Mouse (Mus musculus) lung, postnatal 14 days (tissue): ENCODE results near the gene Nrk.

Experiments
- DNase-seq: peaks from one replicate; pipeline ENCODE4 v3.0.0; 2021

Gene Nrk

GRCm38 (mm10) chrX:138914041-138914776, at the start of gene Nrk:
Nrk (plus strand) TSS chrX:138914430.
- peak; percentile 4 for DNase-seq

GRCm38 (mm10) chrX:138913366-138913765, 864 bp upstream of the Nrk start:
- DNase-seq = no peak

- no peak for DNase-seq
Observed at GRCm38 (mm10) chrX:138914777-138915114, 516 bp downstream of the Nrk start.

- no peak for DNase-seq
Observed at GRCm38 (mm10) chrX:138919030-138919429, 4.8 kb downstream of the Nrk start.

GRCm38 (mm10) chrX:138943905-138944304, 29.7 kb downstream of the Nrk start:
- DNase-seq = no peak

GRCm38 (mm10) chrX:138960713-138961112, 46.5 kb downstream of the Nrk start:
- DNase-seq = peak; percentile 2

GRCm38 (mm10) chrX:138978501-138978900, 64.3 kb downstream of the Nrk start:
- DNase-seq = no peak

- DNase-seq = no peak
Observed at GRCm38 (mm10) chrX:138979249-138979648, 65.0 kb downstream of the Nrk start.

- no peak for DNase-seq
Observed at GRCm38 (mm10) chrX:139014524-139014923, 100.3 kb downstream of the Nrk start.

- DNase-seq = no peak
Observed at GRCm38 (mm10) chrX:139016540-139016939, 102.3 kb downstream of the Nrk start.

- no peak for DNase-seq
Observed at GRCm38 (mm10) chrX:139026532-139027097, 112.4 kb downstream of the Nrk start.

GRCm38 (mm10) chrX:139027296-139027695, 113.1 kb downstream of the Nrk start:
- DNase-seq = peak; percentile 6

GRCm38 (mm10) chrX:139027909-139028308, 113.7 kb downstream of the Nrk start:
- no peak for DNase-seq

- DNase-seq = no peak
Observed at GRCm38 (mm10) chrX:139037666-139038065, 123.4 kb downstream of the Nrk start.

- no peak for DNase-seq
Observed at GRCm38 (mm10) chrX:139039314-139039713, 125.1 kb downstream of the Nrk start.

GRCm38 (mm10) chrX:139041148-139041547, 126.9 kb downstream of the Nrk start:
- no peak for DNase-seq

GRCm38 (mm10) chrX:139051976-139052375, 137.7 kb downstream of the Nrk start:
- no peak for DNase-seq

- no peak for DNase-seq
Observed at GRCm38 (mm10) chrX:139053149-139053548, 138.9 kb downstream of the Nrk start.
